ENCODE assay signal across 18 mouse cellular contexts in the genomic region with DNA sequence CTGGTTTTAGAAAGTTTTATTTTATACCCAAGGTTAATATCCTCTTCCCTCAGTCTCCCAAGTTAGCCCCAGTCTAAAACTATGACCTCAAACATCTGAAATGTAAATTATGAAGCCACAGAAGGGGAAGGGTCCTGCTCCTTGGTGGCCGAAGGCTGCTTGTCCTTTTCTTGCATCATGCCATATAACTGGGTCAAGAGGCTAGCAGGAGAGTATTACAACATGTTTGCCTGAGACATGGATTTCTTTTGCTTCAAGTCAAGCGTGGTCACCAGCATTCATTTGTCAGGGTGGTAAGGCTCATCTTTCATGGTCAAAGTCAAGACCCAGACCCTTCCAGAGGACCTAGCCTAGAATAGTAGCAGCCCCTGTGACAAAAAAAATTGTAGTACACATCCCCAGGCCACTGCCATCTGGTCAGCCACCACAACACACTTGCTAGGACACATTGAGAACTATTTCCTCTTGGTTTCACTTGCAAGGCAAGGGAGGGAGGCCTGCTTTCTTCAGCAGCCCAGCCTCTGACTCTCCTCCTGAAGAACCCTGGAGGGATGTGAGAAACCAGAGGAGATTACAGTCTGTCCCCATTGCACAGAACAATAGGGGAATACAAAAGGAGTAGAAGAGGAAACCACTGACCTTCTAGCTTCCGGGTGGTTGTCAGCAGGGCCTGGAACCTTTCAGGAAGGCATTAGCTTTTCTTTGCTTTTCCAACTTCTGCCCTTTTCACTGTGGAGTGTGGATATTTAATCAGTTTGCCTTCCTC.
DNase-seq lines count a peak whose midpoint lies in the region; ATAC-seq and TF ChIP-seq lines count a peak whose summit lies in the region.
"Had no signal": no experiment of that assay in that cellular context is flagged by ENCODE, and none has a peak within 500 bp of the region (broad histone marks: within the 10 kb centered on the region; RNA-seq: fewer than 3 reads in every experiment).

No protein-coding gene starts in this region.

- no peak for TF ChIP-seq CTCF in ES-Bruce4 (IDR thresholded peaks at IDR 0.05; ENCODE audit: low read depth, low read length)

- no peaks in the 10 kb centered on the region for H3K36me3 ChIP-seq in heart, embryonic 11.5 days (ENCODE audit: control insufficient read depth, insufficient read depth, low read length)
- H3K36me3 ChIP-seq in ES-Bruce4 (ENCODE audit: control insufficient read depth, insufficient read depth, low read length, poor library complexity, severe bottlenecking) = no peaks in the 10 kb centered on the region
- H3K36me3 ChIP-seq: embryonic facial prominence, embryonic 12.5 days; forebrain, embryonic 15.5 days; liver, embryonic 13.5 days had no signal

- no peak overlapping the region for H3K4me2 ChIP-seq in heart, embryonic 11.5 days
- H3K4me2 ChIP-seq: embryonic facial prominence, embryonic 12.5 days; forebrain, embryonic 15.5 days; liver, embryonic 13.5 days had no signal

- no peak for ATAC-seq in heart, embryonic 11.5 days (replicated peaks; ENCODE audit: insufficient number of reproducible peaks, low FRiP score, low TSS enrichment)
- ATAC-seq: forebrain, embryonic 15.5 days; hindbrain, postnatal 0 days had no signal

- no peak for TF ChIP-seq POLR2A in ES-Bruce4 (IDR thresholded peaks at IDR 0.05; ENCODE audit: insufficient read depth, low read length)

- H3K9ac ChIP-seq in heart, embryonic 11.5 days (ENCODE audit: low read depth, low read length) = no peak overlapping the region
- no peak overlapping the region for H3K9ac ChIP-seq in ES-Bruce4 (ENCODE audit: low read depth, poor library complexity, severe bottlenecking)
- H3K9ac ChIP-seq: embryonic facial prominence, embryonic 12.5 days; forebrain, embryonic 15.5 days; liver, embryonic 13.5 days had no signal

- DNase-seq in heart, postnatal 14 days = no peak
- peak; percentile 29 for DNase-seq in 3134 (ENCODE audit: extremely low read depth, insufficient read length, low spot score)
- no peak for DNase-seq in embryo, embryonic 10 days (ENCODE audit: low spot score)
- no peak for DNase-seq in ovary, postnatal 36 days (ENCODE audit: low spot score)
- DNase-seq in right cerebral cortex, adult 18-20 months = no peak
- DNase-seq: cerebellum, postnatal 36 days; gastrocnemius, postnatal 36 days; kidney, adult 18-20 months; kidney, postnatal 10 days; liver, embryonic 13.5 days; thymus, postnatal 14 days had no signal

- intact Hi-C loops in heart, postnatal 14 days (cut with DNase I) = no loop called here

- H3K9me3 ChIP-seq in heart, embryonic 11.5 days (replicated peaks; ENCODE audit: control insufficient read depth, low read length) = no peaks in the 10 kb centered on the region
- H3K9me3 ChIP-seq in ES-Bruce4 (replicated peaks; ENCODE audit: control insufficient read depth, insufficient read depth, low read length, poor library complexity, severe bottlenecking) = no peaks in the 10 kb centered on the region
- H3K9me3 ChIP-seq: embryonic facial prominence, embryonic 12.5 days; forebrain, embryonic 15.5 days; liver, embryonic 13.5 days had no signal

- no peak overlapping the region for H3K4me3 ChIP-seq in heart, embryonic 11.5 days (ENCODE audit: low read depth, low read length)
- H3K4me3 ChIP-seq in ES-Bruce4 (ENCODE audit: low read depth, low read length) = no peak overlapping the region
- no peak overlapping the region for H3K4me3 ChIP-seq in brown adipose tissue, adult 24 weeks (ENCODE audit: insufficient read depth, low read depth, low read length)
- H3K4me3 ChIP-seq: embryonic facial prominence, embryonic 12.5 days; forebrain, embryonic 15.5 days; layer of hippocampus, adult 2 months; liver, embryonic 13.5 days had no signal

- H3K27me3 ChIP-seq in heart, embryonic 11.5 days (ENCODE audit: control insufficient read depth, insufficient read depth, low read length) = no peaks in the 10 kb centered on the region
- no peaks in the 10 kb centered on the region for H3K27me3 ChIP-seq in ES-Bruce4 (ENCODE audit: control insufficient read depth, insufficient read depth, low read length, poor library complexity, severe bottlenecking)
- H3K27me3 ChIP-seq: embryonic facial prominence, embryonic 12.5 days; forebrain, embryonic 15.5 days; liver, embryonic 13.5 days had no signal

- peak; percentile 77 for TF ChIP-seq EP300 in ES-Bruce4 (IDR thresholded peaks at IDR 0.05; ENCODE audit: insufficient read depth, low read depth, low read length)

- no peaks in the 10 kb centered on the region for H3K4me1 ChIP-seq in heart, embryonic 11.5 days (ENCODE audit: control insufficient read depth, insufficient read depth, low read length)
- peaks cover 16% of the 10 kb centered on the region for H3K4me1 ChIP-seq in ES-Bruce4 (ENCODE audit: control insufficient read depth, insufficient read depth, low read length)
- peaks cover 12% of the 10 kb centered on the region for H3K4me1 ChIP-seq in brown adipose tissue, adult 24 weeks (ENCODE audit: control insufficient read depth, insufficient read depth, insufficient read length, low read length)
- H3K4me1 ChIP-seq: forebrain, embryonic 15.5 days; liver, embryonic 13.5 days had no signal

- WGBS in heart, embryonic 11.5 days (ENCODE audit: insufficient replicate concordance) = 56% methylated on average over 3 of the region's 3 CpGs

- peak overlapping the region; percentile 54; the same call in 1 of the 2 replicates for H3K27ac ChIP-seq in heart, embryonic 11.5 days (ENCODE audit: low read depth, low read length)
- peak overlapping the region; percentile 68 for H3K27ac ChIP-seq in ES-Bruce4 (ENCODE audit: insufficient read depth, low read length)
- peak overlapping the region; percentile 39; the same call in 1 of the 2 replicates for H3K27ac ChIP-seq in brown adipose tissue, adult 24 weeks (replicated peaks; ENCODE audit: low read depth, low read length)
- H3K27ac ChIP-seq: embryonic facial prominence, embryonic 12.5 days; forebrain, embryonic 15.5 days; hindbrain, postnatal 0 days; layer of hippocampus, adult 2 months; liver, embryonic 13.5 days had no signal
